Mouse (Mus musculus): Measurements from ENCODE around the gene Prkar1b. TPM values are rescaled to one million over a fixed set of nuclear protein-coding genes. Genes with fewer than 3 reads are reported as not detected.

The Prkar1b gene
- polyA plus RNA-seq, 1 experiment, result 6.6 TPM

DNA sequence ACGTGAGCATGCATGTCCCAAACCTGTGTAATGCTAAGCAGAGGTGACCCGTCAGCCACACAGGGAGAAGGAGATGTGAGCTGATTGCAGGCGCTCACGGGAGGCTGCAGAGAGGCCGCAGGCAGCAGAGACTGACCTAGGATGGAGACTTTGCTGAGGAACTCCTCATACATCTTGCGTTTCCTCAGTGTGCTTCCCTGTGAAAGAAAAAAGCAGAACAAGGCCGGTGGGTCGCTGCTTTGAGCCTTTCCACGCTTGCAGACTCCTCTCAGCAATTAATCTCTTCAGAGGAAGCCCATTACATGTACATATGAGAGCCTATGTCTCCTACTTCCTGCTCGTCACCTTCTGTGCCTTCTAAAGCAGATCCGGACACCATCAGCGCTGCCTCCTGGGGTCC lies 107.5 kb downstream of the Prkar1b start:
- WGBS, result 10% methylated on average over 12 of the region's 12 CpGs
- Histone ChIP-seq H3K4me1 (ENCODE audit: control insufficient read depth, insufficient read depth, low read length) (no peaks in the 10 kb centered on the region; the same call in 1 of the 2 replicates), H3K27ac (ENCODE audit: control insufficient read depth, insufficient read depth, low read depth, low read length, poor library complexity) (no peak overlapping the region), H3K4me3 (replicated peaks; ENCODE audit: control insufficient read depth, low read depth, low read length) (no peak overlapping the region)
- TF ChIP-seq POLR2A (IDR thresholded peaks at IDR 0.05; ENCODE audit: borderline replicate concordance, control insufficient read depth, low read depth, low read length) (no peak), CTCF (IDR thresholded peaks at IDR 0.05; ENCODE audit: control insufficient read depth, insufficient read depth, low read length) (no peak)

DNA sequence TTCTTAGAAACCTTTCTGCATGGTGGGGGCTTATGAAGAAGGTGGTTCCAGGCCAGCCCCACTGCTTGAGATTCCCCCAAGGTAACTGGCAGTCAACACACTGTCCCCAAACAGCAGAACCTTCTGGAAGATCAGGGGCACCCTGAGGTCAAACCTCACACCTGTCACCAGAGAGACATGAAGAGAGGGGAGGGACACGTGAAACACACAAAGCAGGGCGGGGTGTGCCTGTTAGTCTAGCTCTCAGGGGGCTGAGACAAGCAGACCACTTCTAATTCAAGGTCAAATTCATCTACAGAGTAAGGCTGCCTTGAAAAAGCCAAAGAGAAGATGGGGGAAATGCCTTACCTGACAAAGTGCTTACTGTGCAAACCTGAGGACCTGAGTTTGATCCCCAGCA lies 114.6 kb downstream of the Prkar1b start:
- TF ChIP-seq POLR2A (IDR thresholded peaks at IDR 0.05; ENCODE audit: borderline replicate concordance, control insufficient read depth, low read depth, low read length) (no peak), CTCF (IDR thresholded peaks at IDR 0.05; ENCODE audit: control insufficient read depth, insufficient read depth, low read length) (no peak)
- 63% methylated on average over 2 of the region's 2 CpGs for WGBS
- H3K4me3 ChIP-seq (replicated peaks; ENCODE audit: control insufficient read depth, low read depth, low read length), result no peak overlapping the region

GRCm38 (mm10) chr5:139034746-139035145 lies 115.1 kb downstream of the Prkar1b start:
- Histone ChIP-seq H3K4me3 (replicated peaks; ENCODE audit: control insufficient read depth, low read depth, low read length) (no peak overlapping the region), H3K27ac (ENCODE audit: control insufficient read depth, insufficient read depth, low read depth, low read length, poor library complexity) (no peak overlapping the region), H3K4me1 (ENCODE audit: control insufficient read depth, insufficient read depth, low read length) (no peaks in the 10 kb centered on the region)
- TF ChIP-seq CTCF (IDR thresholded peaks at IDR 0.05; ENCODE audit: control insufficient read depth, insufficient read depth, low read length), result no peak
- no peak for TF ChIP-seq POLR2A (IDR thresholded peaks at IDR 0.05; ENCODE audit: borderline replicate concordance, control insufficient read depth, low read depth, low read length)
- 55% methylated on average over 6 of the region's 6 CpGs for WGBS

More for the DNA sequence above, 114.6 kb downstream of the Prkar1b start:
- Histone ChIP-seq H3K4me1 (ENCODE audit: control insufficient read depth, insufficient read depth, low read length) (no peaks in the 10 kb centered on the region), H3K27ac (ENCODE audit: control insufficient read depth, insufficient read depth, low read depth, low read length, poor library complexity) (no peak overlapping the region)

GRCm38 (mm10) chr5:139033406-139034317 lies 116.1 kb downstream of the Prkar1b start:
- H3K27ac ChIP-seq (ENCODE audit: control insufficient read depth, insufficient read depth, low read depth, low read length, poor library complexity), result no peak overlapping the region
- no peak for TF ChIP-seq POLR2A (IDR thresholded peaks at IDR 0.05; ENCODE audit: borderline replicate concordance, control insufficient read depth, low read depth, low read length)
- no peak for TF ChIP-seq CTCF (IDR thresholded peaks at IDR 0.05; ENCODE audit: control insufficient read depth, insufficient read depth, low read length)
- no peak overlapping the region for H3K4me3 ChIP-seq (replicated peaks; ENCODE audit: control insufficient read depth, low read depth, low read length)
- 73% methylated on average over 14 of the region's 14 CpGs for WGBS
- no peaks in the 10 kb centered on the region for H3K4me1 ChIP-seq (ENCODE audit: control insufficient read depth, insufficient read depth, low read length)

DNA sequence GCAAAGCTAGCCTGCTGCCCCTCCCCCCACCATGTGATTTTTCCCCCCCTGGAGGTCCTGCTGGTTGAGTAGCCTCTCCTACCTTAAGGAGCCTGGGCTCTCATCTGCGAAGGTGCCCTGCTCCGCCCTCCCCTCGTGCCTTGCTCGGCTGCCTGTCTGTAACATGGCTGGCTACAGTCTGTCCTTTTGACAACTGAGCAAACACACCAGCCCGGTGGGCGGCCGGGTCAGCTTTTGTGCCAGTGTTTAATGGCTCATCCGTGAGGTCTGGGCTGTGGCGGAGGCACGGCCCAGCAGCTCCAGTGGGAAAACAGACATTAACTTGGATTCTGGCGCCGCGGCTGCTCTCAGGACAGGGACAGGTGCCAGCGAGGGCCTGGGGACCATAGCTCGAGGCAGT lies 122.2 kb downstream of the Prkar1b start:
- TF ChIP-seq POLR2A (IDR thresholded peaks at IDR 0.05; ENCODE audit: borderline replicate concordance, control insufficient read depth, low read depth, low read length) (no peak), CTCF (IDR thresholded peaks at IDR 0.05; ENCODE audit: control insufficient read depth, insufficient read depth, low read length) (no peak)

DNA sequence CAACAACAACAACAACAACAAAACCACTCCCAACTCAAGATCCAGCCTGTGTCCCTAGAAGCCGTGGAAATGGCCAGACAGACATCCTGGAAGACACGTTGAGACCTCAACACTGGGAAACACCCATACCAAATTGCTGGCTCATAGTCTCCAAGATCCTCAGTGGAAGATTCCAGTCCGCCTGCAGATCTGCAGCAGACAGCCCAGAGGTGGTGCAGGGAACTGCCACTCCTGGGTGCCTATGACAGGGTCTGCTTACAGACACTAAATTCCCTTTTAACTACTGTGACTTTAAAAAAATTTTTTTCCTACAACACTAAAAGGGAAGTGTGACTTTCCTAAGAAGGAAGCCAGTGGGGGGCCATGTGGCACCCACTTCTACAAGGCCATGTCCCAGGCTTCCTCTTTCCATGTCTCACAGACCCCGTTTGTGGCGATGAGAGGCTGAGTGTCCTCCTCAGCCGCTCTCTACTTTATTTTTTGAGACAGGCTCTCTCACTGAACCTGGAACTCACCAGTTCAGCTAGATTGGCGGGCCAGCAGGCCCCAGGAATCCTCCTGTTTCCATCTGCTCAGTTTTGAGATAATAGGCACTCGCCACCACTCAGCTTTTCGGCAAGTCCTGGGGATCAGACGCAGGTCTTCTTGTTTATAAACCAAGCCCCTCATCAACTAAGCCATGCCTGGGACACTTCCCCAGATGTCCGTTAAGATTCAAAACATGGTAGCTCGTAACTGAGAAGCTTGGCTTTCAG lies 125.3 kb downstream of the Prkar1b start:
- Histone ChIP-seq H3K4me1 (ENCODE audit: control insufficient read depth, insufficient read depth, low read length) (no peaks in the 10 kb centered on the region; the same call in 1 of the 2 replicates), H3K27ac (ENCODE audit: control insufficient read depth, insufficient read depth, low read depth, low read length, poor library complexity) (peak overlapping the region; percentile 3; the same call in 1 of the 2 replicates), H3K4me3 (replicated peaks; ENCODE audit: control insufficient read depth, low read depth, low read length) (no peak overlapping the region)
- TF ChIP-seq POLR2A (IDR thresholded peaks at IDR 0.05; ENCODE audit: borderline replicate concordance, control insufficient read depth, low read depth, low read length) (no peak), CTCF (IDR thresholded peaks at IDR 0.05; ENCODE audit: control insufficient read depth, insufficient read depth, low read length) (no peak)
- WGBS, result 32% methylated on average over 12 of the region's 12 CpGs

More for the DNA sequence above, 122.2 kb downstream of the Prkar1b start:
- H3K4me1 ChIP-seq (ENCODE audit: control insufficient read depth, insufficient read depth, low read length), result no peaks in the 10 kb centered on the region; the same call in 1 of the 2 replicates
- H3K27ac ChIP-seq (ENCODE audit: control insufficient read depth, insufficient read depth, low read depth, low read length, poor library complexity), result no peak overlapping the region
- WGBS, result 80% methylated on average over 15 of the region's 15 CpGs
- no peak overlapping the region for H3K4me3 ChIP-seq (replicated peaks; ENCODE audit: control insufficient read depth, low read depth, low read length)

DNA sequence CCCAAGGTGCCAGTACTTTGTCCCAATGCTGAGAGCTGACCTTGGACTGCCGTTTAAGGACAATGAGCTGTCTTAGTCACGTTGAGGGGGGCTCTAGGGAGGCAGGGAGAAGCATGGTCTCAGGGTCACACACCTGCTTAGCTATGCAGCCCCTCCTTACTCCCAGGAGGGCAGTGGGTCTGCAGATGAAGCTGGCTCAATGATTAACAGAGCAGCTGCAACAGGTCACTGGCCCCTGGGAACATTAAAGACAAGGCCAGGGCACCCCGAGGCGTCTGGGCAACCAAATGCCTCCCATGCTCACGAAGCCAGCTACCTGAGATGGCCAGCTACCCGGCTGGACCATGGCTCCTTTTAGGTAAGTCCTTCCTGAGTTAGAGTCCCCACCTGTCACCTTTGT lies 129.2 kb downstream of the Prkar1b start:
- WGBS, result 72% methylated on average over 6 of the region's 6 CpGs
- TF ChIP-seq CTCF (IDR thresholded peaks at IDR 0.05; ENCODE audit: control insufficient read depth, insufficient read depth, low read length) (no peak), POLR2A (IDR thresholded peaks at IDR 0.05; ENCODE audit: borderline replicate concordance, control insufficient read depth, low read depth, low read length) (no peak)
- Histone ChIP-seq H3K27ac (ENCODE audit: control insufficient read depth, insufficient read depth, low read depth, low read length, poor library complexity) (no peak overlapping the region), H3K4me3 (replicated peaks; ENCODE audit: control insufficient read depth, low read depth, low read length) (no peak overlapping the region), H3K4me1 (ENCODE audit: control insufficient read depth, insufficient read depth, low read length) (no peaks in the 10 kb centered on the region; the same call in 1 of the 2 replicates)

Measured in bone marrow, adult 2 months (tissue).